Mouse (Mus musculus): ENCODE measurements around the gene Rnf8.

Rnf8 gene

DNA sequence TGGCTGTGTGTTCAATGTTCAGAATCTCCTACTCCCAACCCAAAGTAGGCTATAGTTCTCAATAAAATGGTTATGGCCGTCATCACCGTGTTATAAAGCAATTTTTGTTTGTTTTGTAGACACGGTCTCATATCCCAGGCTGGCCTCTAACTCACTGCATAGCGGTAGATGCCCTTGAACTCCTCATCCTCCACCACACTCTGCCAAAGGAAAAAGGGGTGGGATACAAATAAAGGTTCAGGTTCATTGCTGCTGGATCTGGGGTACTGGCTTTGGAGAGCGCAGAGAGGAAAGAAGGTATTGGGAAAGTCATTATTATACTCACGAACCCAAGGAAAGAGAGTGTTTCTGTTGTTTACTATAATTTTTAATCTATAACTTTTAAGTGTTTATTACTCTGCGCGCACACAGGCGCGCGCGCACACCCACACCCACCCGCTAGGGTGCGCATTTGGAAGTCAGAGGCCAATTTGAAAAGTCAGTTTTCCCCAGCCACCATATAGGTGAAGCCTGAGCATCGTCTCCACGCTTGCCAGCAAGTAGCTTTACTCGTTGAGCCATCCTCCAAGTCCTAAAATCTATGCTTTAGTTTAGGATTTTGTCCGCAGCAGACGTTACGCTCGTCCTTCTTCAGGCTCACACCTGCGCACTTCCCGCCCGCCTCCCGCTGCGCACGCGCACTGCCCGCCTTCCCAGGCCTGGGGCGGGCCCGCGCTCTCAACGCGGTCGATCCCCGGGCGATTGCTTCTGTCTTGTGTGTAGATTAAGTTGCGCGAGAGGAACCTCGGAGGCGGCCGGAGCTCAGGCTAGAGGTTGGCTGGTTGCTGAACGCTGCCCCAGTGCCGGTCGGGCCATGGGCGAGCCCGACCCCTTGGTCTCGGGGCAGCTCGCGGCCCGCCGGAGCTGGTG is at the start of gene Rnf8, which contains the start of gene Gm28043:
TSS of gene Rnf8 (plus strand) at position 676 of the 909 bp plus-strand sequence.
TSS of gene Gm28043 (plus strand) at position 762 of the 909 bp plus-strand sequence.
- peak; percentile 95 to 98 for DNase-seq (ENCODE audit: inconsistent age in 2 of 2, low spot score in 1 of 2)

DNA sequence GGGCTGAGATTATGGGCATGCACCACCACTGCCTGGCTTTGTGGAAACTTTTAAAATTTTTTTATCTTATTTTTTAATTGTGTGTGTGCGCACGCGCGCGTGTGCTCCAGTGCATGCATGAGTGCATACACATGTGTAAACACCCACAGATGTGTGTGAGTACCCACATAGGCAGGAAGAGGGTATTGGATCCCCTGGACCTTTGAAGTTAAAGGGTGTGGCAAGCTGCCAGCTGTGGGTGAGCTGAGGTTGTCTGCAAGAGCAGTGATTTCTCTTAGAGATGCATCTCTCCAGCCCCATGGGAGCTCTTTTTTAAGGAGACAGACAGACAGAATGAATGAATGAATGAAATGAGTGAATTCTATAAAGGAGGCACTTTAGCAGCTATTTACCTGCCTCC is 49.1 kb upstream of the Rnf8 start:
- no peak for DNase-seq (ENCODE audit: inconsistent age in 2 of 2, low spot score in 1 of 2)

DNA sequence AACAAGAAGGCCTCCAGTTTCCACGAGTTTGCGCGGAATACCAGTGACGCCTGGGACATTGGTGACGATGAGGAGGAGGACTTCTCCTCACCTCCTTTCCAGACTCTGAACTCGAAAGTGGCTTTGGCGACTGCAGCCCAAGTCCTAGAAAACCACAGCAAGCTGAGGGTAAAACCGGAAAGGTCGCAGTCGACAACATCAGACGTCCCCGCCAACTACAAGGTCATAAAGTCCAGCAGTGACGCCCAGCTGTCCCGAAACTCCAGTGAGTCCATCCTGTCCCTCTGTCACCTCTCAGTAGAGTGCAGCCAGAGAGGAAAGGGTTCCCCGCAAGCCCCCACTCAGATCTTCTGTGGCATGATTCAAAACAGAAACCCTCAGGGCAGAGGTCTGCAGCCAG is 46.2 kb upstream of the Rnf8 start:
- DNase-seq (ENCODE audit: inconsistent age in 2 of 2, low spot score in 1 of 2), result peak; percentile 63 to 73

DNA sequence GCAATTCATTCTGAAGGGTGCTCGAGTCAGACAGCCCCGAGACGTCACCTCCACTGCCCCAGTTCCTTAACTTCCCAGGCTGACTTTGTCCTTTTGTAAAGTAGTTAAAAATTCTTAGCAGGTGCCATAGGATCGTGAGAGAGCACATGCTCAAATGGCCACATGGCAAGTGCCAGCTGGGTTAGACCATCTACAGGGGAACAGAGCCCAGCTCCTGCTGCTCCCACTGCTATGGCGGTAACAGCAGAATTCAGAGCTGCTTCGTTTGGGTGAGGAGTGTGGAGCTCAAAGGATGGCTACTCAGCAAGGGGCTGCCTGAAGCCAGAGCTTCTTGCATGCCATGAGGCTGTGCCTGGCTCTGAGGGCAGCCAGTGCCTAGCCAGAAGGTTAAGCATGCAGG is 44.8 kb upstream of the Rnf8 start:
- DNase-seq (ENCODE audit: inconsistent age in 2 of 2, low spot score in 1 of 2), result no peak

DNA sequence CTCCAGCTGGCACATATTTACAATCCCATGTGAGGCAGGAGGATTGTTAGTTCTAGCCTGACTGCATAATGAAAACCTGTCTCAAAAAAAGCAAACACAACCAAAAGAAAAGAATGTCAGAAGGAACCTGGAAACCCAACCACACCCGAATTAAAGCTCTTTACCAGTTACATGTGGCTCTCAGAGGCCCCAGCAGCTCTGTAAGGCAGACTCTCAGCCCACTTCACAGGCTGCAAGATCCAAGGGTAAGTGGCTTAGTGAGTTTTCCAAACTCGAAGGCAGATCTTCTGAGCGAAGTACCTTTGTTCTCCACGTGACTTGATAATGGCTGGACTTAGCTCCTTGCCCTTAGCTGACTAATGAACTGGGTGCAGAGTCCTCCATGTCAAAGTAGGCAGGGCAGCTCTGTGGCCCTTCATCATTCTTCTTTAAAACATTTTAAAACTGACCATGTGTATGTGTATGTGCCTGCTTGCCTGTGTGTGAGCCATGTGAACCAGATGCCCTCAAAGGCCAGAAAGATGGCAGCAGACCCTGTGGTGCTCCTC is 34.9 kb upstream of the Rnf8 start:
- no peak for DNase-seq (ENCODE audit: inconsistent age in 2 of 2, low spot score in 1 of 2)

DNA sequence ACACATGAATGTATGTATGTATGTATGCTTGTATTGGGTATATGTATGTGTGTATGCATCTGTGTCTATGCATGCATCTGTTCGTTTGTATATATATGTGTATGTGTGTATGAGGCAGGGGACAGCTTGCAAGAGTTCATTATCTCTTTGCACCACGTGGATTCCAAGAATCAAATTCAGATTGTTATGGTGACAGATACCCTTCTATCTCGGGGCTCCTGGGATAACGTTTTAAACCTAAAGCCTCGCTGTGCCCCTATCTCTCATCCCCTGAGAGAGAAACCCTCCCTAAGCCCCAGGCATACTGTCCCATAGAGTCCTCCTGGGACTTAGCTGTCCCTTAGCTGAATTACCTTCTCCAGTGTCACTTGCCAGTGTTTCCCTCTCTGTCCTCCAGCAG is 31.0 kb upstream of the Rnf8 start:
- DNase-seq (ENCODE audit: inconsistent age in 2 of 2, low spot score in 1 of 2), result no peak

DNA sequence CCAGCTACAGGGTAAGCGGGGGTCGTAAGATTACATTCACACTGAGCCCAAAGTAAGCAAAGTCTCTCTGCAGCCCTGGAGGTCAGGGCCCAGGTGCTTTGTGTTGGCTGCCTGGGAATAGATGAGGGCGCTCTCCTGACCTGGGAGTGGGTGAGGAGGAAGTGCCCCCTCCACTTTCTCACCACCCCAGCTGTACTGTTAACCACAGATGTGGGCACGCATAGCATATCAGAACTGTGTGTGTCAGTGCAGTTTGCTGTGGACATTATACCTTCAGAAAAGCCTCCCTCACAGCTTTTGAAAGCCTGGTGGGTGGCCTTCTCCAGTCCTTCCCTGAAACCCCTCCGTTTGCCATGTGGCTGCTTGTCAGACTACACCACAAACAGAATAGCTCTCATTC is 30.3 kb upstream of the Rnf8 start:
- DNase-seq (ENCODE audit: inconsistent age in 2 of 2, low spot score in 1 of 2), result no peak

DNA sequence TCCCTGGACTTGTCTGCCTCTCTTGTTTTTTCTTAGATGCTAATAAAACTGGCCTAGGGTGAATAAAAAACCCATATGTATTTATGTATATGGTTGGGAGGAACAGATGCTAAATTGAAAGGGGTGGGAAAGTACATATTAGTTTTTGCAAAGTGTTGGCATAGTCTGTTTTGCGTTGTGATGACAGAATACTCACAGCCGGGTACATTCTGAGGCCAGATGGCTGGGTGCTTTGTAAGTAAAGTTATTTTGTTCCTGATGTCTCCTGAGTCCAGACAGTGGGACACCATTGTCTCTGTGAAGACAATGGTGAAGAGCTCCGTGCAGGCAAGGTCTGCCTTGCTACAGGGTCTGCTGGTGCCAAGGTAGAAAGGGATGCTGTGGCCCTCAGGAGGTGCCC is 29.9 kb upstream of the Rnf8 start:
- no peak for DNase-seq (ENCODE audit: inconsistent age in 2 of 2, low spot score in 1 of 2)

DNA sequence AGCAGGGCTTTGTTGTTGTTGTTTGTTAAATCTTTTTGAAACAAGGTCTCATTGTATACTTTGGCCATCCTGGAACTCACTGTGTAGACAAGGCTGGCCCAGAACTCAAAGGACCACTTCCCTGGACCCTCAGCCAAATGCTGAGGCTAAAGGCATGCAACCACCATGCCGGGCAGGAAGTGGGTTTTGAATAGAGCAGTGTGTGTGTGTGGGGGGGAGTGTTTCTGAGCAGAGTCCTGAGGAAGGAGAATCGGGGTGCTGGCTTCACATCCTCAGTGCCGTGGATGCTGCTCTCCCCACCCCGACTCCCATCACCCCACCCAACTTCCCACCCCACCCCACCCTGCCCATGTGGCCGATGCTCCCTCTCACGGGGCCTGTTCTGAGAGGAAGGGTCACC is 29.1 kb upstream of the Rnf8 start:
- DNase-seq (ENCODE audit: inconsistent age in 2 of 2, low spot score in 1 of 2), result no peak

DNA sequence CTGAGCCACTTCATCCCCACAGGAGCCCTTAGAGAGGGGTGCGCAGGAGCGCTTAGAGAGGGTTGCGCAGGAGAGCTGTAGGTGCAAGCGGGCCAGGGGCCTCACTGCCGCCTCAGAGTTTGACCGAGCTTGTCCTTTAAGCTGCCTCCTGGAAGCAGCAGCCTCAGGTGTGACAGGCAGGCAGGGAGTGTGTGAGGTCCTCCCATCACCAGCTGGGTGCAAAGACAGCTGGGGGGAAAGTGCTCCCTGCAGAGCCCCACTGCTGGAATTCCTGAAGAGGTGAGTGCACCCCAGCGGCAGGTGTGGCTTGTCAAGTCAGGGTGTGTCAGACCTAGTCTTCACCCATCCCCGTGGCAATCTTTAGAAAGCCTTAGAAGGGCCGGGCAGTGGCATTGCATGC is 27.7 kb upstream of the Rnf8 start:
- no peak for DNase-seq (ENCODE audit: inconsistent age in 2 of 2, low spot score in 1 of 2)

DNA sequence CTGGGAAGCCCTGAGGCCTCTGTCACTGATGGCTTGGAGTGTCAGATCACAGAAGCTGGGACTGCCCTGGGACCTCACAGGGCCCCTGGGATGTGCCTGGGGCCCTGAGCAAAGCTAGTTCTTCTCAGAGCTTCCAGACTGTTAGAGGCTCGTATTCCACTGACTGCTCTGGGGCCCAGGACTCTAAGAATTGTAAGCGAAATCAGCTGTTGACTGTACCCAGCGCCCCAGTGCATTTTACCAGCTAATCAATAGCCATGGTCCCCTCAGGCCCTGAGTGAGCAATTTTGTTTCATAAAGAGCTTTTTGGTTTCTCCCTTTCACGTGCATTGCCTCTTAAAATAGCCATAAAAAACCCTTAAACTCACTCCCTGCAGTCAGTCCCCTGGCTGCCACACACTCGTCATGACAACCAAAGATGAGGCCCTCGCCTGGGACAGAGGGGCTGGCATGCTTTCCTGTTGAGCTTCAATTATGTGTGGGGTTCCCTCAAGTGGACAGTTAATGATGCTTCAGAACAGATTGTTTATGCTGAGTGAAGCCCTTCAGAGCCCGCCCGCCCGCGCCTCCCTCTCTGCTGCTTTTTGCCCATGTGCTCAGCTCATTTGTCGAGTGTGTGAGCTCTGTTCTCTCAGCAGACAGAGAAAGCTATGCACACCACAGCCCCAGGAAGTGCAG is 25.2 kb upstream of the Rnf8 start:
- DNase-seq (ENCODE audit: inconsistent age in 2 of 2, low spot score in 1 of 2), result no peak

DNA sequence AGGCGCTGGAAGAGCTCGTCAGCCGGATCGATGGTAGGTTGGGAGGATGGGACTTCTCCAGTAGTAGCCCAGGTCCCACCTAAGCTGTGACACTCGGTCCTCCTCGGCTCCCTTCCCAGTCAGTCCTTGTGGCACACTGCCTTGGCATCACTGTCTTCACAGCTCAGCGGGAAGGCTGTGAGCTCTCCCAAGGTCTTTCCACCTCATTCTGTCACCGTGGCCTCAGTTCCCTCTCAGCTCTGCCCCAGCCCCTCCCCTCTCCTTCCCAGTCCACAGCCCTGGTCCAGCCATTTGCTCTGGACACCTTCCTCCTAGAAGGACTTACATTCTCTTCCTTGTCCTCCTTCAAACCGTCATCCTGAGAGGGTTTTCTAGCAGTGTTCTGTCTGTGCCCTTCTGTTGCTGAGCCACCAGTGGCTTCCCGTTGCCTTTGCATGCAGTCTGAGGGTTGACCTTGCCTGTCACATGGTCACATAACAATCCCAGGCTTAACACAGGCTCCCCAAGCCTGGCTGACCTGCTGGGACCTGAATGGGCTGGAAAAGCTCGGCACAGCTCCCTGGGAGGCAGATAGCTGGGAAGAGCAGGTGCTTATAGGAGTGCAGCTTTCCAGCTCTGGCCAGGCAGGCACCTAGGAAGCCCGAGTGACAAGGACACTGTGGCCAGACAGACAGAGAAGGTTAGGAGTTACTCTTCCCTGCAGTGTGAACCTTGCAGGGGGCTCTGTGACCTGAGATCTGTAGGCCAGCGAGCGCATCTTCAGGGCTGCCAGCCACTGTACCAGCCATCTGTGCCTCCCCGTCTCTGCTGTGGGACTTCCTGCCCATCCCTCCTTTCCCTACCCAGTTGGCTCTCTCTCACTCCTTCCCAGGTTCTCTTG is 18.5 kb upstream of the Rnf8 start:
- peak; percentile 75 to 80 for DNase-seq (ENCODE audit: inconsistent age in 2 of 2, low spot score in 1 of 2)

DNA sequence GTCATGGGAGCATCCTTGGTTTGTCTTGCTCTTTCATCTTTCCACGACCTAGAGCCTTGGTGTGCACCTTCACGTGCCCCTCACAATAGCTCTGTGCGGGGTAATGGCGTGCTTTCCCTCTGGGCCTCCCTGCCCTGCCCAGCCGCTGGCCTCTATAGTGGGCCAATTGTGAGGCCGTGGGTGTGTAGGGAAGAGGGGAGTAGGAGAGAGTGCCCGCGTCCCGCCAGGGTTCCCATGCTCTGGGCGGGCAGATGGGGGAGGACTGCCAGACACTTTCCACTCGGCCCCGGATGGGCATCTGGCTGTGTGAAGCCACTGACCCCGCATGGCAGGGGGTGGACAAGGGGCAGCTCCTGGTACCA is 17.8 kb upstream of the Rnf8 start:
- peak in 1 of 2 experiments; percentile 24 for DNase-seq (ENCODE audit: inconsistent age in 2 of 2, low spot score in 1 of 2)

DNA sequence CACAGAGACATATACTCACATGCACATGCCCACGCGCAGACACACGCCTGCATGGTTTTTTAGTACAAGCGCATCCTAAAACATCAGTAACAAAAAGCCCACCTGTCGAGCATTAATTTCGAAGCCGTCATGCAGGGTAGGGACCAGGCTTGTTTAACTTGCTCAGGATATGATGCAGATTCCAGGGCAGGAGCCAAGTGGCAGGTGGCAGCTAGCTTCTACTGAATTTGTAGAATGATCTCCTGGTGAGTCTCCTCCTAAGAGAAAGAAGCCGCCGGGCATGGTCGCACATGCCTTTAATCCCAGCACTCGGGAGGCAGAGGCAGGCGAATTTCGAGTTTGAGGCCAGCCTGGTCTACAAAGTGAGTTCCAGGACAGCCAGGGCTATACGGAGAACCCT is 15.5 kb upstream of the Rnf8 start:
- DNase-seq (ENCODE audit: inconsistent age in 2 of 2, low spot score in 1 of 2), result no peak

DNA sequence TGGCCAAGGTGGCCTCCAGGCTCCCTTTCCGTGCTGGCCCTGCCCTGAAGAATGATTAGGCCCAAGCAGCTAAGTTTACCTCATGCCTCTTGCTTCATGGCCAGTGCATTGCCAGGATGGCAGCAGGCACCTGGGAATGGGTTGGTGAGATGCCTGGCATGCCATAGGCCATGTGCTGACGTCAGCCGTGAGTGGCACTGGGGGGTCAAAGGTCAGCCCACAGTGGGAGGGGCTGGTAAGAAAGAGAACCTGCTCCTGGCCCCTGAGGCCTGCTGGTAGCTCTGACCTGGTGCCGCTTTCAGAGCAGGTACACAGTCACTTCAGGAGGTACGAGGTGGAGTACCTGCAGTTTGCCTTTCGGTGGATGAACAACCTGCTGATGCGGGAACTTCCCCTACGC is 15.1 kb upstream of the Rnf8 start:
- DNase-seq (ENCODE audit: inconsistent age in 2 of 2, low spot score in 1 of 2), result no peak

DNA sequence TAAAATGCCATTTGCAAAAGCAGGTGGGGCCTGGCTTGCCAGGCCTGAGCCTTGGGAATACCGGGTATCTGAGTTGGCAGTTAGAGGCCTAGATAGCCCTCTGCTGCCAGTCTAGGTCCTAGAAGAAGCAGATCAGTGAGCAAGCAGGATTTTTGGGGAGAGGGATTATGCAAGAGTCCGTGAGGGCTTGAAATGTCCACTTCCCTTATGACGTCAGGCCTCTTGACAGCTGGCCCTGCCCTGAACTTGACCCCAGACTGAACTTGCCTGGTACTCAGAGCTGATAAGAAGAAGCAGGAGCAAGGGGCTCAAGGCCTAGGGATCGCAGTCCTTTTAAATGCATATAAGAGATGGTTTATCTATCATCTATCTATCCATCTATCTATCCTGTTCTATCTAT is 13.2 kb upstream of the Rnf8 start:
- peak; percentile 77 to 88 for DNase-seq (ENCODE audit: inconsistent age in 2 of 2, low spot score in 1 of 2)

DNA sequence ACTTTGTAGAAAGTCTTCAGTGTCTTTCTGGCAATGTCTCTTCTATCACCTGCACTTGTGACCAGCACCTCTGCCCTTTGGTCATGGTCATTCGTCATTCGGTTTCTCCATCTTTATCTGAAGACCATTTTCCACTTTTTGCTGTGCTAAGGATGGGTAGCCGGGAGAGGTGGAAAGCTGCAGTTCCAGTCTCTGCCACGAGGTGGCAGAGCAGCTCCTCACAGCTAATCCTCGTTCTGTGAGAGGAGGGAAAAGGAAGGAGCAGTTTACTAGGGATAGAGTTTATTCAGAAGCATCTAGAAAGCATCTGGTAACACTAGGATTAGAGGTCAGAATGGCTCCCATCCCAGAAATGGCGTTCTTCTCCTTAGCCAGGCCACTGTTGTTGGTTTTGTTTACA is 11.3 kb upstream of the Rnf8 start:
- peak; percentile 77 to 93 for DNase-seq (ENCODE audit: inconsistent age in 2 of 2, low spot score in 1 of 2)

DNA sequence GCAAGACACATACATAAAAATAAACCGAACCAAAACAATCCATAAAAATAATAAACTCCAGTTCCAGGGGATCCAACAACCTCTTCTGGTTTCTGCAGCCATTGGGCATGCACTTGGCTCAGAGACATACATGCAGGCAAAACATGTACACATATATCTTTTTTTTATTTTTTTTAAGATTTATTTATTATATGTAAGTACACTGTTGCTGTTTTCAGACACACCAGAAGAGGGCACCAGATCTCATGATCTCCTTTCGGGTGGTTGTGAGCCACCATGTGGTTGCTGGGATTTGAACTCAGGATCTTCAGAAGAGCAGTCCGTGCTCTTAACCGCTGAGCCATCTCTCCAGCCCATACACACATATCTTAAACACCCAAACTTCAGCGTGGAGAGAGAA is 1.1 kb upstream of the Rnf8 start:
- DNase-seq (ENCODE audit: inconsistent age in 2 of 2, low spot score in 1 of 2), result peak in 1 of 2 experiments; percentile 60

DNA sequence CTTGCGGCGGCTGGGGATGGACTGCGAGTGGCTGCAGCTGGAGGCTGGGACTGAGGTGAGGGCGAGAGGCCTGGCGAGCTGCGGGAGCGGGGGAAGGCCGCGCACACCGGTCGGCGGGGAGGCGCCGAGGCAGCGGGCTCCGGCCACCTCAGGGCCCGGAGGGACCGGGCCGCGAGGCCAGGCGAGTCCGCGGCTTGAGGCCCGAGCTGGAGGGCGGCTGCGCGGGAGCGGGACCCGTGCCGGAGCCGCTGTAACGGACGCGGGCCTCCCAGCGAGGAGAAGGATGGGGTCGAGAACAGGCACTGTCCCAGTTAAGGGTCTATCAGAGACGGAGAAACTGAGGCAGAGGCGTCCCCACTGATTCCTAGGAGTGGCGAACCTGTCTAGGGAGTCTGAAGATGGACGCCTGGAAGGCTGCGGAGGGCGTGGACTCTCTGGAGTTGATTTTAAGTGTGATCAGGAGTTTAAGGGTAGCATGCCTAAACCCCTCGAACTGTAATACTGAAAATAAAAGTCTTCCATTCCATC is 498 bp downstream of the Rnf8 start:
- DNase-seq (ENCODE audit: inconsistent age in 2 of 2, low spot score in 1 of 2), result no peak

DNA sequence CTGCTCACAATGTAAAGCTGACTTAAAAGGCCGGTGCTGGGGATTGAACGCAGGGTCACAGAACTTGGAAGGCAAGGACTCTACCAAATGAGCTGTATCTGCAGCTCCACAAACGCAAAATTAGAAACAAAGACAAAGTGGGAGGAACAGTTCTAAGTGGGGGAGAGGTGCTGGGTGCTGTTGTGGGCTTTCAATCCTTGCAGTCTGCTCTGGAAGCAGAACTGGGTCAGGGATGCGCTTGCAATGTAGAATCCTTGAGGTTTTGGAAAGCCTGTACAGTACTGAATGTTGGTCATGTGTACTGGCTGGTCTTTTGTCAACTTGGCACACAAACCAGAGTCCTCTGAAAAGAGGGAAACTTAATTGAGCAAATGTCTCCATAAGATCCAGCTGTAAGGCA is 1.0 kb downstream of the Rnf8 start:
- peak; percentile 43 to 87 for DNase-seq (ENCODE audit: inconsistent age in 2 of 2, low spot score in 1 of 2)

DNA sequence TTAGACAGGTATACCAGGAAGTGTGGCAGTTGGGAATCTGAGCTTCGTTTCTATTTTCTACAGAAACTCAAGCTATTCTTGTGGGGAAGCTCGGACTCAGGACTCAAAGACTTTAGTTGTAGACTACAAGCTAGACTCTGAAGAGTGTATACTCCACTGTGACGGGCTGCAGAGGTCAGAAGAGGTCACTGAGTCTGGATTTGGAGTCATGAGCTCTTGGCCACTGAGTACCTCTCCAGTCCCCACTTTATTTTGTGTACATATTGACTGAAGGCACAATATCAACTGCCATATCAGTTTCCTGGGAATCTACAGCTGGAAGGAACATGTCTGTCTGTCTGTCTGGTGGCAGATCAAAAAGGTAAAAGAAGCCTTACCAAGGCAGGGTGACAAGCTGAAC is 4.6 kb downstream of the Rnf8 start:
- no peak for DNase-seq (ENCODE audit: inconsistent age in 2 of 2, low spot score in 1 of 2)

All from adrenal gland, adult (tissue).